Mouse (Mus musculus) hindbrain, embryonic 14.5 days (tissue): ENCODE measurements around the gene Gm15319. TPM values are rescaled to one million over a fixed set of nuclear protein-coding genes. Genes with fewer than 3 reads are reported as not detected.
"Not testable (repeated sequence)": the region's sequence is repeated elsewhere in the genome, so short reads cannot be mapped to it uniquely, and the experiment has no call there.

Experiments
- ATAC-seq: fragments of 200-750 bp; cut with Nextera tagmentation; 2 replicates; pipeline ENCODE4 v1.8.0; 2017; ENCODE audit warnings: moderate number of reproducible peaks, mild to moderate bottlenecking, moderate TSS enrichment, moderate library complexity; ENCODE audit not compliant: low FRiP score
- DNase-seq: peaks from one replicate; pipeline ENCODE4 v3.0.0-alpha.2; 2015; ENCODE audit warnings: low spot score
- H3K27ac ChIP-seq: fragments of 300-500 bp; sonication (generic); 2 replicates; pipeline ENCODE4 v1.5.1; 2014; ENCODE audit warnings: mild to moderate bottlenecking, moderate library complexity
- H3K27me3 ChIP-seq: fragments of 300-500 bp; sonication (generic); 2 replicates; pipeline ENCODE4 v1.6.1; 2014; ENCODE audit warnings: mild to moderate bottlenecking, low read length, mixed read lengths; ENCODE audit not compliant: control insufficient read depth, insufficient read depth
- H3K36me3 ChIP-seq: fragments of 300-500 bp; sonication (generic); replicated peaks from 2 replicates; pipeline ENCODE4 v1.6.1; 2014; ENCODE audit not compliant: control insufficient read depth, insufficient read depth
- H3K4me1 ChIP-seq: fragments of 300-500 bp; sonication (generic); replicated peaks from 2 replicates; pipeline ENCODE4 v1.6.1; 2014; ENCODE audit warnings: antibody characterized with exemption, low read length, mixed read lengths; ENCODE audit not compliant: control insufficient read depth, insufficient read depth
- H3K4me2 ChIP-seq: fragments of 300-500 bp; sonication (generic); replicated peaks from 2 replicates; pipeline ENCODE4 v1.6.1; 2014; ENCODE audit warnings: mild to moderate bottlenecking, moderate library complexity
- H3K4me3 ChIP-seq: fragments of 300-500 bp; sonication (generic); replicated peaks from 2 replicates; pipeline ENCODE4 v1.5.1; 2014; ENCODE audit warnings: mild to moderate bottlenecking, low read length
- H3K9ac ChIP-seq: fragments of 300-500 bp; sonication (generic); 2 replicates; pipeline ENCODE4 v1.6.1; 2014
- H3K9me3 ChIP-seq: fragments of 300-500 bp; sonication (generic); 2 replicates; pipeline ENCODE4 v1.6.1; 2016; ENCODE audit warnings: low read length; ENCODE audit not compliant: control insufficient read depth
- WGBS: fragments of 180-500 bp; shearing (Covaris S2); extraction: QIAGEN DNeasy Blood & Tissue Kit; methylation state at CpG from one replicate; pipeline ENCODE4 v1.1.7; 2014; 5-methylcytosine and 5-hydroxymethylcytosine counted together
- polyA plus RNA-seq: library from polyadenylated mRNA; unstranded; fragments of >200 nt; fragmentation: Nextera tagmentation; extraction: Ambion mirVana; gene quantifications from 2 replicates; pipeline ENCODE4 v1.2.1, GENCODE M21; 2014

The Gm15319 gene
- polyA plus RNA-seq, 1 experiment from 2014 or later, result 0.23 TPM

DNA sequence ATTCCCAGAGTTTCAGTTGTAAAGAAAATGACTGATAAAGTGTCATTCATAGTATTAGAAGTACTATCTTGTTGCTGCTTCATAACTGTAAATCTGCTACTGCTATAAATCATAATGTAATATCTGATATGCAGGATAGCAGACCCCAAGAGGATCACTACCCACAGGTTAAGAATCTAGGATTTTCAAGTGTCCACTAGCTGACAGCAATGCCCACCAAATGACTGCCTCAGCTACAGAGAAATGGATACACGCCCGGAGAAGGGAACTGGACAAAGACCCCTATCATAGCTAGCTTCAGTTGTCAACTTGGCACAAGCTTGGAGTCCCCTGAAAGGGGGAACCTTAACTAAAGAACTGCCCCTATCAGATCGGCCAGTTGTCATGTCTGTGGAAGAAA lies 18.6 kb upstream of the Gm15319 start:
- not testable (repeated sequence) for DNase-seq, H3K27me3 ChIP-seq, H3K36me3 ChIP-seq, H3K27ac ChIP-seq, H3K4me1 ChIP-seq, H3K9me3 ChIP-seq, H3K9ac ChIP-seq, H3K4me3 ChIP-seq, H3K4me2 ChIP-seq, ATAC-seq
- 97% methylated on average over 2 of the region's 3 CpGs for WGBS

DNA sequence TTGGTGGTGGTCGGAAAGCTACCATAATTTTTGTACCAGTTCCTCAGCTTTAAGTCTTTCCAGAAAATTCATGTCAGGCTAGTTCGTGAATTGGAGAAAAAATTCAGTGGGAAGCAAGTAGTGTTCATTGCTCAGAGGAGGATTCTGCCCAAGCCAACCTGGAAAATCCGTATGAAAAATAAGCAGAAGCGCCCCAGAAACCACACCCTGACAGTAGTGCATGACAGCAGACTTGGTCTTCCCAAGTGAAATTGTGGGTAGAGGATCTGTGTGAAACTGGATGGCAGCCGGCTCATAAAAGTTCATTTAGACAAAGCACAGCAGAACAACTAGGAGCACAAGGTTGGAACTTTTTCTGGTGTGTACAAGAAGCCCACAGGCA lies 18.2 kb upstream of the Gm15319 start:
- H3K36me3 ChIP-seq, DNase-seq, H3K4me2 ChIP-seq, H3K27me3 ChIP-seq, H3K4me1 ChIP-seq, H3K9ac ChIP-seq, ATAC-seq, H3K27ac ChIP-seq, H3K9me3 ChIP-seq, H3K4me3 ChIP-seq: not testable (repeated sequence)
- no CpG with 5 or more reads among the region's 5 CpGs for WGBS

DNA sequence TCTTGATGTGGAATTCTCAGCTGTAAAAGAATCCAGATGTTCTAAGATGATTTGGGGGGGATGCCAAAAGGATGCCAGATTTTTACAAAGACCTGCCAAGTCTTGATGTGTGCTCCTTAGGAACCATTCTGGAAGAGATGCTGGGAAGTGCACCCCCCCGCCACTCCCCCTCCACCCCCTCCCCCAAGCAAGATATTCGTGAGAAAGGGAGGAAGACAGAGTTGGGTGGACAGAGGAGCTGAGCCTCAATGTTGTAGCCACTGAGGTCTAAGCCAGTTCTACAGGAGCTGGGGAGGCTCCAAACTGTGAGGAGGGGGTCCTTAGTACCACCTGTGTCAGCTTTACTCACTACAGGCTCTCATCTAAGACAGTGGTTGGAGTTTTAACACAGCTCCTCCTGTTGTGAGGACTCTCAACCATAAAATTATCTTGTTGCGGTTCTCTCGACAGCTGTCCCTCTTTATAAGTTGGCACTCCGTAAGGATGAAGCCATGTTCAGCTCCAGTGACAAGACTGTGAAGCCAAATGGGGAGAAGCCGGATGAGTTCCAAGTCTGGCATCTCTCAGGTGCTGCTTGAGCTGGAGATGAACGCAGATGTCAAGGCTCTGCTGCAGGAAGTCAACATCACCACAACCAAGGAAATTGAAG lies 17.7 kb upstream of the Gm15319 start:
- ATAC-seq, result peak; percentile 81
- not testable (repeated sequence) for H3K9me3 ChIP-seq, H3K4me2 ChIP-seq, H3K4me1 ChIP-seq, H3K27me3 ChIP-seq, DNase-seq, H3K36me3 ChIP-seq, H3K9ac ChIP-seq, H3K4me3 ChIP-seq, H3K27ac ChIP-seq
- 83% methylated on average over 6 of the region's 7 CpGs for WGBS

DNA sequence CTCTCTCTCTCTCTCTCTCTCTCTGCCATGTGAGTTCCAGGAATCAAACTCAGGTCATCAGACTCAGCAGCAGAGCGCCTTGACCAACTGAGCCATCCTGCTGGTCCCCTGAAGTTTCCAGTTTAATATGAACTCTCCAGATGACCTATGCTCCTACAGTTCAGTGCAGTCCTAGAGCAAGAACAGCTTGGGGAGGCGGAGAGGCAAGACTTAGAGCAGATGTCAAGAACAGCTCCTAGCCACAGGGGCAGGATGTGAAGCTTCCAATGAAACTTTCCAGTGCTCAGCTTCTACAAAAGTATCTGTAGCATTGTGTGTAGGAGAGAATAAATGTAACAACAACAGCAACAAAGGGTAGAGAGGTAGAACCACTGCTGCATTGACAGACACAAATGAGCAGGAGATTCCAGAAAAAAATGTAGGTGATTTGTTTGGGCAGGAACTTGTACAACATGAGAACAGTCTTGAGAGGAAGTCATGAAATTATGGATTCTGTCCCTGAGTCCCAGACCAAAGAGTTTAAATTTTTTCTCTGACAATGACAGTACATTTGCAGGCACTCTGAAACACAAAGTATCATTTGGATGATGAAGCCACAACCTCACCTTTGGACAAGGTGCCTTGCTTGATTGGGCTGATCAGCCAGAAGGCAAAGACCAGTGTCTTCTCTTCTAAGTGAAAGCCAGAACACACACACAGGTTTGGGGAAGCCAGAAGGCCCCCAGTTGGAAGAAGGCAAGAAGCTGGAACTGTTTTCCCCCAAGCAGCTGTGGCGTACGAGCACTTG lies 16.8 kb upstream of the Gm15319 start:
- H3K4me3 ChIP-seq, H3K27me3 ChIP-seq, H3K4me1 ChIP-seq, H3K4me2 ChIP-seq, H3K9ac ChIP-seq, DNase-seq, H3K27ac ChIP-seq, H3K9me3 ChIP-seq, H3K36me3 ChIP-seq: not testable (repeated sequence)
- WGBS, result no CpG with 5 or more reads among the region's 4 CpGs
- peak; percentile 61 for ATAC-seq

DNA sequence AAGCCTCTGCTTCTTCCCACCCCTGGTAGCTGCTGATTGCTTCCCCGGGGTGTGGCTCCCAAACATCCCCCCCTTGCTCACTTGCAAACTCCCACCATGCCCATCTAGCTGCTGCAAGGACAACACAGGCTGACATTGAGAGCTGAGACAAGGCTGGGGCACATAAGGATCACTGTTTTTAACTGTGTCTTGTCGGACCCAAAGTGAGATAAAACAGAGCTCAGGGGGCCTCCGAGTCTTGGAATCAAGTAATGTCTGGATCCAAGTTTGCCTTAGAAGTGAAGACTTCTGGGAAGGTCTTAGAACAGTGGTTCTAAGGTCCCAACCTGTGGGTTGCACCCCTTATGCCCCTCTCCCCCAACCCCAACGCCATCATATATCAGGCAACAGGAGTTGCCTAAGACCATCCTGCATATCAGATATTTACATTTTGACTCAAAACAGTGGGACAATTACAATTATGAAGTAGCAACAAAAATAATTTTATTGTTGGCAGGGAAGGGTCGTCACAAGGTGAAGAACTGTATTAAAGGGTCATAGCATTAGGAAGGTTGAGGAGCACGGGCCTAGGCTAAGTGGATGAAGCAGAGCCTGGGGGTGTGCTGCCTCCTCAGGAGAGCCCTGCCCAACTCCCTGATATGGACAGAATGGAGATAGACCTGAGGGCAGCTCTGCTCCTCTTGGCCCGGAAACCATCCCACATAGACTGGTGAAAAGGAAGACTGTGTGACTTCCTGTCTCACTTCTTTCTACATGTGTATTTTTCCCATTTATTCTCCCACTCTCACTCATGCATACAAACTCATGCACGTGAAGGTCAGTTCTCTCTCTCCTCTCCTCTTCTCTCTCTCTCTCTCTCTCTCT lies 16.0 kb upstream of the Gm15319 start:
- H3K9me3 ChIP-seq, H3K9ac ChIP-seq, DNase-seq, H3K27ac ChIP-seq, H3K36me3 ChIP-seq, H3K4me1 ChIP-seq, H3K4me3 ChIP-seq, H3K27me3 ChIP-seq, H3K4me2 ChIP-seq: not testable (repeated sequence)
- 87% methylated on average over 4 of the region's 8 CpGs for WGBS
- peak; percentile 90 for ATAC-seq

DNA sequence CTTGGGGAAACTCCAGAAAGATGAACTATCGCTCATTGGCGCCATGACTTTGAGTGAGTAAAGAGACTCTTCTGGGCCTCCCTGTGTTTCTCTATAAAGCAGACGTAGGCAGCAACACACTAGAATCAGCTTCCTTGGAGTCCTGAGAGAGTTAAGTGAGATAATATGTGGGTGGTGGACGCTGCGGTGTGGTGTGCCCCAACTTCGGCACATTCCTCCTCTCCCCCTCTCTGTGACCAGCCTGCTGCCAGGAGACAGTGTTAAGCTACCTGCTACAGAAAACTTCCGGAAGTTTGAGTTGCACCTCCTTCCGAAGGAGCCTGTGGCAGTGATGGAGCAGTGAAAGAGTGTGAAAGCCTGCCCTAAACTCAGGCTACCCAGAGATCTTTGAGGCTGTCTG lies 15.3 kb upstream of the Gm15319 start:
- not testable (repeated sequence) for H3K9ac ChIP-seq, ATAC-seq, H3K4me3 ChIP-seq, H3K4me2 ChIP-seq, DNase-seq, H3K27me3 ChIP-seq, H3K36me3 ChIP-seq, H3K9me3 ChIP-seq, H3K27ac ChIP-seq, H3K4me1 ChIP-seq
- 86% methylated on average over 4 of the region's 8 CpGs for WGBS

DNA sequence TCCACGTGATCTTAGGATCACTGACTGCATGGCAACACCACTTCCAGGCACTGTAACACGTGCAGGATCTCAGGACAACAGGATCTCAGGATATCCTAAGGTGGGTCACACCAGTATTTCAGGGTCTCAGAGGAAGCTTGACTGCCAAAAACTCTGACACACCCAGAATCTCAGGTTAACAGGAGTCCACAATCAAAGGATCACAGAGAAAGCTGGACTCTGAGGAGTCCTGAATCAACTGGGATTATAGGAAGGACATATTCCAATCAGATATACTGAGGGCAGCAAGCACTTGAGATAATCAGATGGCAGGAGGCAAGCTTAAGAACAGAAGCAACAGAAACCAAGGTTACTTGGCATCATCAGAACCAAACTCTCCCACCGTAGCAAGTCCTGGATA lies 12.7 kb upstream of the Gm15319 start:
- H3K27ac ChIP-seq, H3K4me2 ChIP-seq, DNase-seq, H3K4me1 ChIP-seq, H3K36me3 ChIP-seq, H3K27me3 ChIP-seq, H3K4me3 ChIP-seq, ATAC-seq, H3K9me3 ChIP-seq, H3K9ac ChIP-seq: not testable (repeated sequence)
- WGBS, result no CpG with 5 or more reads among the region's 3 CpGs

DNA sequence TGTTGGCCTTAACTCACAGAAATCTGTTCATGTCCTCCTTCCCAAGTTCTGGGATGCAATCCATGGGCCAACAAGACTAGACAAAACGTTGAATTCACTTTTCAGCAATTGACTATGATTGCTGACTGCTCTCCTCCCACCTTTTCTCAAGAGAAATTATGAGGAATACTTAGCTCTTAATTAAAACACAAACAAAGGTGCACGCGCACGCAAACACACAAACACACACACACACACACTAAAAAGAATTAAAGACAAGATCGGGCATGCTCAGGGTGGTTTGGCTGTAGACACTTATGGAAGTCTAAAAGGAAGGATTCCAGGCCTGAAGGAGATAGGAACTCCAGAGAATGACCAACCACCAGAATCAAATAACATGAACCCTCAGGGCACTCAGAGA lies 6.6 kb downstream of the Gm15319 start:
- H3K4me1 ChIP-seq, H3K4me2 ChIP-seq, H3K36me3 ChIP-seq, H3K9me3 ChIP-seq, ATAC-seq, DNase-seq, H3K9ac ChIP-seq, H3K27me3 ChIP-seq, H3K27ac ChIP-seq, H3K4me3 ChIP-seq: not testable (repeated sequence)
- WGBS, result 81% methylated on average over 5 of the region's 5 CpGs

DNA sequence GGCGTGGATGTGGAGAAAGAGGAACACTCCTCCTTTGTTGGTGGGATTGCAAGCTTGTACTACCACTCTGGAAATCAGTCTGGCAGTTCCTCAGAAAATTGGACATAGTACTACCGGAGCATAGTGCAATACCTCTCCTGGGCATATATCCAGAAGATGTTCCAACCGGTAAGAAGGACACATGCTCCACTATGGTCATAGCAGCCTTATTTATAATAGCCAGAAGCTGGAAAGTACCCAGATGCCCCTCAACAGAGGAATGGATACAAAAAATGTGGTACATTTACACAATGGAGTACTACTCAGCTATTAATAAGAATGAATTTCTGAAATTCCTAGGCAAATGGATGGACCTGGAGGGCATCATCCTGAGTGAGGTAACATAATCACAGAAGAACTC lies 9.4 kb downstream of the Gm15319 start:
- H3K4me3 ChIP-seq, H3K9me3 ChIP-seq, DNase-seq, H3K27me3 ChIP-seq, H3K27ac ChIP-seq, ATAC-seq, H3K9ac ChIP-seq, H3K4me2 ChIP-seq, H3K36me3 ChIP-seq, H3K4me1 ChIP-seq: not testable (repeated sequence)
- WGBS, result 95% methylated on average over 1 of the region's 3 CpGs
